Mouse (Mus musculus): ENCODE results near the gene Ifih1. TPM values are rescaled to one million over a fixed set of nuclear protein-coding genes. Genes with fewer than 3 reads are reported as not detected.

The Ifih1 gene
- polyA plus RNA-seq, 1 experiment from 2014 or later = 1.9 TPM

DNA sequence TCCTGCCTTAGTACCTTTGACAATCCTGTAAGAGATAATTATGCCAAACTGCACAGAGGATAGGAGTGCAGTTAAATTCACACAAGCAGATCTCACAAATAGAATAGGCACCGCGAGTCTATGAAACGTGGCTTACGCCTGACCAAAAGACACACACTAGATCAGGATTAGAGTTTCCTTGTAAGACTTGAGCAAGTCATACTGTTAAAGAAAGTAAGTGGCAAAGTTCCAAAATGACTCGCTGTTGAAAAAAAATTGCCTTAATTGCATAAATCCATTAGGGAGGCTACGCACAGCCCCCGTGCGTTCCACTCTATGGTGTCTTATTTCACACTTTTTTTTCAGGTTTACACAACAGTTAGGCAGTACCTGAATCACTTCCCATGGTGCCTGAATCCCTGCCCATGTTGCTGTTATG, 23.0 kb downstream of the Ifih1 start:
- DNase-seq (ENCODE audit: low spot score) = no peak
- H3K4me3 ChIP-seq (ENCODE audit: low read depth, low read length) = no peak overlapping the region
- WGBS = 89% methylated on average over 8 of the region's 8 CpGs
- H3K9me3 ChIP-seq (ENCODE audit: control insufficient read depth, low read length) = no peaks in the 10 kb centered on the region
- H3K4me1 ChIP-seq (replicated peaks; ENCODE audit: control insufficient read depth, insufficient read depth, low read length) = no peaks in the 10 kb centered on the region
- no peaks in the 10 kb centered on the region for H3K27me3 ChIP-seq (ENCODE audit: control insufficient read depth, insufficient read depth, low read length)
- no peak for ATAC-seq (ENCODE audit: low FRiP score)
- no peak overlapping the region for H3K9ac ChIP-seq (ENCODE audit: low read depth, low read length)
- H3K27ac ChIP-seq (ENCODE audit: low read depth, low read length) = no peak overlapping the region
- H3K36me3 ChIP-seq (ENCODE audit: control insufficient read depth, insufficient read depth, low read length) = no peaks in the 10 kb centered on the region
- no peak overlapping the region for H3K4me2 ChIP-seq (replicated peaks; ENCODE audit: low read depth, low read length)

DNA sequence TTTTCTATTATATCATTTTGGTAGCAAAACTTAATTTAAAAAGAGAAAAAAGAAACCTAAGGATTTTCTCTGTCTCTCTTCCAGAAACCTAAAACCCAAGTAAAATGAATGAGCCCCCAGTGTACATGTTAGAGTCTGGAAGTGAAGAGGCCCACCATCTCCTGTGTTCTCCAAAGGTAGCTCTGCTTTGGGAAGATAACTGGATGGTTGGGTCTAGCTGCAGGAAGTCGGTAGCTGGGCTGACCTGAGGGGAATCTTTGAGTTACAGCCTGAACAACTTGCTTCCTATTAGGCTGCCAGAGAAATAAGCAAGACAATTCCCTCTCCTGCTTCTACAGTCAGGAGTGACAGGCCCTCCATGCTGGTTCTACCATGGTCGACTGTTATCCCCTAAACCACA, 26.4 kb downstream of the Ifih1 start:
- DNase-seq (ENCODE audit: low spot score) (no peak), ATAC-seq (ENCODE audit: low FRiP score) (no peak)
- H3K27me3 ChIP-seq (ENCODE audit: control insufficient read depth, insufficient read depth, low read length) = no peaks in the 10 kb centered on the region
- no peaks in the 10 kb centered on the region for H3K36me3 ChIP-seq (ENCODE audit: control insufficient read depth, insufficient read depth, low read length)
- no peak overlapping the region for H3K9ac ChIP-seq (ENCODE audit: low read depth, low read length)
- H3K27ac ChIP-seq (ENCODE audit: low read depth, low read length) = no peak overlapping the region
- 72% methylated on average over 2 of the region's 2 CpGs for WGBS
- no peak overlapping the region for H3K4me2 ChIP-seq (replicated peaks; ENCODE audit: low read depth, low read length)
- H3K4me3 ChIP-seq (ENCODE audit: low read depth, low read length) = no peak overlapping the region
- H3K4me1 ChIP-seq (replicated peaks; ENCODE audit: control insufficient read depth, insufficient read depth, low read length) = no peaks in the 10 kb centered on the region
- no peaks in the 10 kb centered on the region for H3K9me3 ChIP-seq (ENCODE audit: control insufficient read depth, low read length)

DNA sequence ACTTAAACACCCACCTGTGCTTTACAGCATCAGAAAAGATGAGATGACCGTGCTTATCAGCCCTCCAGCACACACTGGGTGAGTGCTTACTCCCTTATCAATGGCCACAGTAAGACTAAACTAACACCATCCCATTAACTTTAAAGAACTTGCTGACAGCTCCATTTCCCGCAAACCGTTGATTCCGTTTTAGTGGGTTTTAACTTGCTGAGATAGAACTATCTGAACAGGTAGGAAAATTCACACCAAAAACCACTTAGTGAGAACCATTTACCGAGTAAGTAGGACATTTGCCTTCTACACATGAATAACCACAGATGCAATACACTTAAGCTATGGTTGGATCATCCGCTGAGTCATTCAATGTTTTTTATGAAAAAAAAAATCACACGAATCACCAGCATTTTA, 27.1 kb downstream of the Ifih1 start:
- no peak overlapping the region for H3K4me3 ChIP-seq (ENCODE audit: low read depth, low read length)
- no peaks in the 10 kb centered on the region for H3K36me3 ChIP-seq (ENCODE audit: control insufficient read depth, insufficient read depth, low read length)
- ATAC-seq (ENCODE audit: low FRiP score) (no peak), DNase-seq (ENCODE audit: low spot score) (no peak)
- no peak overlapping the region for H3K9ac ChIP-seq (ENCODE audit: low read depth, low read length)
- H3K27ac ChIP-seq (ENCODE audit: low read depth, low read length) = no peak overlapping the region
- no peaks in the 10 kb centered on the region for H3K9me3 ChIP-seq (ENCODE audit: control insufficient read depth, low read length)
- 87% methylated on average over 7 of the region's 7 CpGs for WGBS
- H3K27me3 ChIP-seq (ENCODE audit: control insufficient read depth, insufficient read depth, low read length) = no peaks in the 10 kb centered on the region
- no peaks in the 10 kb centered on the region for H3K4me1 ChIP-seq (replicated peaks; ENCODE audit: control insufficient read depth, insufficient read depth, low read length)
- no peak overlapping the region for H3K4me2 ChIP-seq (replicated peaks; ENCODE audit: low read depth, low read length)

DNA sequence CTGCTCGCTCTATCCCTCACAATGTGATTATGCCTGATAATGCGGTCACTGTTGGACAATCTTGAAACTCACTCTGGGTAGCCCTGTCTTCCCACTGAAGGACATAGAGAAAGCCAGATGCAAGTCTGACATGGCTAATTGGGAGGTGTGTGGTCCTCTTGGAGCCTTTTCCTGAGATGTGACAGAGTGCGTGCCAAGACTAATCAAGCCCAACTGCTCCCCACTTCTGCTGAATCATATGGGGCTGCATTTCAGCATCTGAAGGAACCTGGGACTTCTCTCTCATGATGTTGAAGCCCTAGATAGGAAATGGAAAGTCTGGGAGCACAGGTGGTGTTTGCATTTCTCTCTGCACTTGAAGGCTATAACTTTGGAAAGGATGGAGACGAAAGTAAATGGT, 32.9 kb downstream of the Ifih1 start:
- Histone ChIP-seq H3K36me3 (ENCODE audit: control insufficient read depth, insufficient read depth, low read length) (no peaks in the 10 kb centered on the region), H3K4me1 (replicated peaks; ENCODE audit: control insufficient read depth, insufficient read depth, low read length) (no peaks in the 10 kb centered on the region), H3K9ac (ENCODE audit: low read depth, low read length) (no peak overlapping the region), H3K4me3 (ENCODE audit: low read depth, low read length) (no peak overlapping the region), H3K4me2 (replicated peaks; ENCODE audit: low read depth, low read length) (no peak overlapping the region), H3K27me3 (ENCODE audit: control insufficient read depth, insufficient read depth, low read length) (no peaks in the 10 kb centered on the region), H3K9me3 (ENCODE audit: control insufficient read depth, low read length) (no peaks in the 10 kb centered on the region), H3K27ac (ENCODE audit: low read depth, low read length) (no peak overlapping the region)
- ATAC-seq (ENCODE audit: low FRiP score) (no peak), DNase-seq (ENCODE audit: low spot score) (no peak)
- 98% methylated on average over 4 of the region's 4 CpGs for WGBS

DNA sequence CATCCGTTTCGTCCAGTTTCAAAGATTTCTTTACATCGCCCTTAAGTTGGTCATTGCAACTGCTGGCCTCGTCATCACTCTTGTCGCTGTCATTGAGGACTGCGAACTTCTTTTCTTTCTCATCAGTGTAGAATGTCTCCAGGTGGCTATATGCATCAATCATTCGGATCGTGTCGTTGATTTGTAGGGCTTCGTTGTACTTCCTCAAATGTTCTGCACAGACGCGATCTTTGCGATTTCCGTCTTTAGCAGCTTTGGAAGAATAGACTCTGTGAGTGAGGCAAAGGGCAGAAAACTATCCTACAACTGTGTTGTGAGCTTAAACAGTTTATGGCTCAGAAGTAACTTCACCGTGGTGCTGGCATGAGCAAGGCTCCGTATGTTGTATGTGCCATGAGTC, 39.9 kb downstream of the Ifih1 start:
- Histone ChIP-seq H3K27ac (ENCODE audit: low read depth, low read length) (no peak overlapping the region), H3K36me3 (ENCODE audit: control insufficient read depth, insufficient read depth, low read length) (no peaks in the 10 kb centered on the region), H3K4me1 (replicated peaks; ENCODE audit: control insufficient read depth, insufficient read depth, low read length) (no peaks in the 10 kb centered on the region), H3K9me3 (ENCODE audit: control insufficient read depth, low read length) (no peaks in the 10 kb centered on the region), H3K27me3 (ENCODE audit: control insufficient read depth, insufficient read depth, low read length) (no peaks in the 10 kb centered on the region), H3K4me3 (ENCODE audit: low read depth, low read length) (no peak overlapping the region), H3K9ac (ENCODE audit: low read depth, low read length) (no peak overlapping the region), H3K4me2 (replicated peaks; ENCODE audit: low read depth, low read length) (no peak overlapping the region)
- DNase-seq (ENCODE audit: low spot score) (no peak), ATAC-seq (ENCODE audit: low FRiP score) (no peak)
- WGBS = 89% methylated on average over 16 of the region's 16 CpGs

DNA sequence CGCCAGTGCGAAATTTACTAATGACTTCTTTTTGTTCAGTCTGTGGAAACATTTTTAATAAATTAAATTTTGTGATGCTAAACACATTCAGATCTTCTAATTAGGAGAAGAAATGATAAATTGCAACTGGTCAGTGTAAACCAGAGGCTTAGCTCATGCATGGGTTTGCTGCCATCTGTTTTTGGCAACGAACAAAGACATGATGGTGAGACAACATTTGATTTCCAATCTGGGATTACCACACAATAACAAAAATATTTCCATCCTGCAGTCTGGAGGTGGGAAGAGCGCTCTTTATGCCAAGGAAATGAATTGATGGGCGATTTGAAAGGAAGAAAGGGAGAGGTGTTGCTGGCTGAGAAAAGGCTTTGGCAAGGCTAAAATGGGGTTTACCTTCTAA, 42.5 kb downstream of the Ifih1 start:
- Histone ChIP-seq H3K27me3 (ENCODE audit: control insufficient read depth, insufficient read depth, low read length) (no peaks in the 10 kb centered on the region), H3K4me3 (ENCODE audit: low read depth, low read length) (no peak overlapping the region), H3K27ac (ENCODE audit: low read depth, low read length) (no peak overlapping the region), H3K9me3 (ENCODE audit: control insufficient read depth, low read length) (no peaks in the 10 kb centered on the region), H3K4me2 (replicated peaks; ENCODE audit: low read depth, low read length) (no peak overlapping the region), H3K4me1 (replicated peaks; ENCODE audit: control insufficient read depth, insufficient read depth, low read length) (no peaks in the 10 kb centered on the region), H3K9ac (ENCODE audit: low read depth, low read length) (no peak overlapping the region), H3K36me3 (ENCODE audit: control insufficient read depth, insufficient read depth, low read length) (no peaks in the 10 kb centered on the region)
- ATAC-seq (ENCODE audit: low FRiP score) (no peak), DNase-seq (ENCODE audit: low spot score) (no peak)
- 93% methylated on average over 5 of the region's 5 CpGs for WGBS

DNA sequence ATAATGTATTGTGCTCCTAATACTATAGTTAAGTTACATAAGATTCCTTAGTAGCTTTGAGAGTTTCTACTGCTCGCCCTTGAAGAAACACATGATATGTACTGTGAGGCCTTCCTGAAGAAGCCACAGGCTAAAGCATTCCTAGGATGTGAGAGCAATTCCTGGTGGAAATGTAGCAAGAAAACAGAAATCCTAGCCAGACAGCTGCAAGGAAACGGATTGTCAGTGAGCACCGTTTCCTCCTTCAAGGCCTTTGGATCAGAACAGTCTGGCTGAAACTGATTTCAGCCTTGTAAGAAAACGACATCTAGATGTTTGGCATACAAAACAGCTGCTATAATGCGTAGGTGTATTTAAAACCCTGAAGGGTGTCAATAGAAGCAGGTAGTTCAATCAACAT, 49.5 kb downstream of the Ifih1 start:
- H3K4me1 ChIP-seq (replicated peaks; ENCODE audit: control insufficient read depth, insufficient read depth, low read length) = no peaks in the 10 kb centered on the region
- DNase-seq (ENCODE audit: low spot score) = no peak
- H3K27me3 ChIP-seq (ENCODE audit: control insufficient read depth, insufficient read depth, low read length) = no peaks in the 10 kb centered on the region
- H3K4me2 ChIP-seq (replicated peaks; ENCODE audit: low read depth, low read length) = no peak overlapping the region
- 85% methylated on average over 5 of the region's 5 CpGs for WGBS
- H3K27ac ChIP-seq (ENCODE audit: low read depth, low read length) = no peak overlapping the region
- no peaks in the 10 kb centered on the region for H3K9me3 ChIP-seq (ENCODE audit: control insufficient read depth, low read length)
- no peak for ATAC-seq (ENCODE audit: low FRiP score)
- no peaks in the 10 kb centered on the region for H3K36me3 ChIP-seq (ENCODE audit: control insufficient read depth, insufficient read depth, low read length)
- no peak overlapping the region for H3K4me3 ChIP-seq (ENCODE audit: low read depth, low read length)
- no peak overlapping the region for H3K9ac ChIP-seq (ENCODE audit: low read depth, low read length)

DNA sequence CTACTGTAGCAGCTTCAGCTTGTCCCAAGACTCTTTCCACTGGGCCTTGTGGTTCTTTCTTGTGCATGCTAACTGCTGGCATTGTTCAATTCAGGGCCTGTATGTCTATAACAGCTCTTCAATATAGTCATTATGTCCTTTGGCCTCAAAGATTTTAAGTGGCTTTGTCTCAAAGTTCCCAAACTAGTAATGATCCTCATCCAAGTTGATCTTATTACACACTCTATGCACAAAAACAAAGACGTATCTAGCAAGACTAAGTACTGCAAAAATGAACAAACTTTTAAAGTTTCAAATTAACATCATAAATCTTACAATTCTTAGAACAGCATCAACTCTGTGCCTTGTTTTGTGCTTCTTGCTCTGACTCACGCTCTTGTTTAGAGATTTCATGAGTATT, 51.6 kb downstream of the Ifih1 start:
- no peaks in the 10 kb centered on the region for H3K4me1 ChIP-seq (replicated peaks; ENCODE audit: control insufficient read depth, insufficient read depth, low read length)
- no peak overlapping the region for H3K4me2 ChIP-seq (replicated peaks; ENCODE audit: low read depth, low read length)
- no peak overlapping the region for H3K27ac ChIP-seq (ENCODE audit: low read depth, low read length)
- no peak overlapping the region for H3K9ac ChIP-seq (ENCODE audit: low read depth, low read length)
- ATAC-seq (ENCODE audit: low FRiP score) (no peak), DNase-seq (ENCODE audit: low spot score) (no peak)
- 93% methylated on average over 2 of the region's 2 CpGs for WGBS
- no peaks in the 10 kb centered on the region for H3K9me3 ChIP-seq (ENCODE audit: control insufficient read depth, low read length)
- H3K36me3 ChIP-seq (ENCODE audit: control insufficient read depth, insufficient read depth, low read length) = no peaks in the 10 kb centered on the region
- H3K27me3 ChIP-seq (ENCODE audit: control insufficient read depth, insufficient read depth, low read length) = no peaks in the 10 kb centered on the region
- H3K4me3 ChIP-seq (ENCODE audit: low read depth, low read length) = no peak overlapping the region

DNA sequence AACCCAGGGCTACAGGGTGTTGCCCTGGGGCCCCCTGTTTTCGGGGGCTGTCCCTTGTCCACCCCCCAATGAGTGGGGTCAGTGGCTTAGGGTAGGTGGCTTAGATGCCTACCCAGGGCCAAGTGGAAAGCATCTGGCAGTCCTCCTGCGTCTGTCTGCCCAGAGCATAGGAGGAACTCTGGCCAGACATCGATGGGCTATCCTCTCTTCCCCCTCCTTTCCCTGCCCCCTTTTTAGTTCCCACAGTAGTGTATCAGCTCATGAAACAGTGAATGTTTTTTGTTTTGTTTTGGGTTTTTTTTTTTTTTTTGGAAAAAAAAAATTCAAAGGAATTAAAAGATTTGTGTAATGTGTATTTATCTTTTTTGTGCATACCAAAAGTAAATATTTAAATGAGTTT, 54.5 kb downstream of the Ifih1 start:
- H3K27me3 ChIP-seq (ENCODE audit: control insufficient read depth, insufficient read depth, low read length) = no peaks in the 10 kb centered on the region
- no peak overlapping the region for H3K4me2 ChIP-seq (replicated peaks; ENCODE audit: low read depth, low read length)
- H3K36me3 ChIP-seq (ENCODE audit: control insufficient read depth, insufficient read depth, low read length) = no peaks in the 10 kb centered on the region
- no peak for DNase-seq (ENCODE audit: low spot score)
- H3K9me3 ChIP-seq (ENCODE audit: control insufficient read depth, low read length) = no peaks in the 10 kb centered on the region
- no peak overlapping the region for H3K27ac ChIP-seq (ENCODE audit: low read depth, low read length)
- no peaks in the 10 kb centered on the region for H3K4me1 ChIP-seq (replicated peaks; ENCODE audit: control insufficient read depth, insufficient read depth, low read length)
- no peak overlapping the region for H3K4me3 ChIP-seq (ENCODE audit: low read depth, low read length)
- ATAC-seq (ENCODE audit: low FRiP score) = no peak
- no peak overlapping the region for H3K9ac ChIP-seq (ENCODE audit: low read depth, low read length)
- whole genome bisulfite sequencing = 90% methylated on average over 3 of the region's 3 CpGs
